Mouse (Mus musculus) layer of hippocampus, adult 2 months (tissue): ENCODE data around the gene Rsrc1. TPM values are rescaled to one million over a fixed set of nuclear protein-coding genes. Genes with fewer than 3 reads are reported as not detected.

ENCODE experiments used
- DNase-seq, 2 experiments: peaks; one replicate each; pipeline ENCODE4 v3.0.0; 2022; ENCODE audit warnings: low spot score in 2 of 2
- H3K27ac ChIP-seq: fragments of 200-600 bp; 2 replicates; pipeline ENCODE4 v1.8.1; 2022
- H3K4me3 ChIP-seq: fragments of 200-600 bp; 2 replicates; pipeline ENCODE4 v1.8.1; 2022; ENCODE audit warnings: mild to moderate bottlenecking
- CTCF ChIP-seq: fragments of 200-600 bp; conservative IDR thresholded peaks from 2 replicates; pipeline ENCODE4 v1.8.1; 2022; ENCODE audit warnings: antibody characterized with exemption, mild to moderate bottlenecking, moderate library complexity
- total RNA-seq, 2 experiments: library from RNA; stranded (reverse); gene quantifications; 2 replicates each; pipeline ENCODE4 v1.2.3; 2021

The Rsrc1 gene
- total RNA-seq, 2 experiments from 2014 or later = 40.2 to 41.5 TPM

GRCm38 (mm10) chr3:66977811-66978456 is 3.3 kb upstream of the Rsrc1 start:
- TF ChIP-seq CTCF = no peak
- DNase-seq = no peak
- no peak overlapping the region for H3K27ac ChIP-seq
- no peak overlapping the region for H3K4me3 ChIP-seq

GRCm38 (mm10) chr3:66978457-66979381 is 2.5 kb upstream of the Rsrc1 start:
- no peak overlapping the region for H3K27ac ChIP-seq
- DNase-seq = no peak
- H3K4me3 ChIP-seq = no peak overlapping the region
- TF ChIP-seq CTCF = no peak

DNA sequence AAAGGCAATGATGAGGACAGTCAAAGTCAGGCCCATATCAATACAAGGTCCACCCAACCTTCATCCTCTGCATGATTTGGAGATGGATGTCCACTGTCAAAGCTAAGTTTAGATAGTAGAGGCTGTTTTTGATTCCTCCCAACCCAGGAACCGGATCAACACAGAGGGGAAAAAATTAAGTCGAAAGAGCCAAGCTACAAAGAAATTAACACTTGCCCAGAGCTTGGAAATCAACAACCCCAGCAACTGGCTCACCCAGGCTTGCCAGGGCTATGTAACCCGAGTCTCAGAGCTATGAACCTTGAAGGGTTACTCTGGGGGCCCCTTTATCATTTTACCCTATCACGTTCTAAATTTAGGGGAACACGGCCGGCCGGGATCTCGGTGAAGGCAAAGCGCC is 1.7 kb upstream of the Rsrc1 start:
- no peak overlapping the region for H3K27ac ChIP-seq
- DNase-seq = no peak
- no peak for TF ChIP-seq CTCF
- no peak overlapping the region for H3K4me3 ChIP-seq

DNA sequence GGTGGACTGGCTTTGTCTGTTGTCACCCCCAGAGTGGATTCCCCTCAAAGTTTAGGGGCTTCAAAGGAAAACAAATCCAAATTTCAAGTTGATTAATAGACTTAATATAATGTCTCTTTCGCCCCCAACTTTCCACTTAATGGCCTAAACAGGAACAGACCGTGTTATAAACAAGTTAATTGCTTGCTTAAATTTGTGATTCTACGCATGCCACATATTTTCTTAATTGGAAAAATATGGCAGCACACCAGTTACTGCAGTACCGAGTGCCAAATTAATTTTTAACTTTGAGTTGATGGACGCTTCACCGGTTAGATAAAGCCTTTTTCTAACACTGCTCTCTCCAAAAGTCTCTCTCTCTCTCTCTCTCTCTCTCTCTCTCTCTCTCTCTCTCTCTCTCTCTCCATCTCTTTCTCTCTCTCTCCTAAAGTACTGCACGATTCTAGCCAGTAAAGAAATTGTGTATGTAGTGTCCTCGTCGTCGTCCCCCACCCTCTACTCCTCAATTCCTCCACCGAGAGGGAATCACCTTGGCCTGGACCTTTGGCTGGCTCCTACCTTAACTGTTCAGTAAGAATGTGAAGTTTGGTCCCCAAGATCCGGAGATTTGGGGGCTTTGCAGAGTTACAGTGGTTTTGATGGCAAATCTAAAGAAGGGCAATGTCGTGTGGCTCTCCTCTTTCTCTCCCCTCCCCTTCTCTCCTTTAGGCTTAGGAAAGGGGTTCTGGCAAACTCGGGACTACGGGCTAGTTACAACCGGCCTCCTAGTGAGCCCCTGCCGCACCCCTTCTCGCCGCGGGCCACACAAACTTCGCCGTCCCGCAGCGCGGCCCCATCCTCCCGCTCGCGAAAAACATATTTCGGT is 847 bp upstream of the Rsrc1 start:
- TF ChIP-seq CTCF = no peak
- Histone ChIP-seq H3K27ac (no peak overlapping the region), H3K4me3 (no peak overlapping the region)
- DNase-seq = no peak

DNA sequence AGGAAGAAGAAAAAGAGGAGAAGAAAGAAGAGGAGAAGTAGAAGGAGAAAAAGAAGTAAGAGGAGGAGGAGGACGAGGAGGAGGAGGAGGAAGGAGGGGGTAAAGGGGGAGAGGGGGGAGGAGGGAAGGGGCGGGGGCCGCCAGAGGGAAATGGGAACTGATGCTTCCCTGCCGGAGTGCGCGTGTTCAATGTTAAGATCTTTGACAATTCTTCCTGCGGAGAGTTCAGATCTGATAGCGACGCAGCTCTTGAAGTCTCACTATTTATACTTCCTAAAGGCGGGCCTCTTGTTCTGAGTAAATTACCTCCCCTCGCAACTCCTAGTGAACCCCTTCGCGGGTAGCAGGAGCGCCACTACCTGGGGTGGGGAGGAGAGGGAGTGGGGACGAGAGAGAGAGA is 516 bp downstream of the Rsrc1 start, which contains the start of gene Shox2:
Gene Shox2 (minus strand): TSS at position 66 of the 400 bp plus-strand sequence.
- no peak for TF ChIP-seq CTCF
- Histone ChIP-seq H3K27ac (no peak within 1 kb of the TSS), H3K4me3 (peak within 1 kb of the TSS; percentile 24)
- DNase-seq = no peak

DNA sequence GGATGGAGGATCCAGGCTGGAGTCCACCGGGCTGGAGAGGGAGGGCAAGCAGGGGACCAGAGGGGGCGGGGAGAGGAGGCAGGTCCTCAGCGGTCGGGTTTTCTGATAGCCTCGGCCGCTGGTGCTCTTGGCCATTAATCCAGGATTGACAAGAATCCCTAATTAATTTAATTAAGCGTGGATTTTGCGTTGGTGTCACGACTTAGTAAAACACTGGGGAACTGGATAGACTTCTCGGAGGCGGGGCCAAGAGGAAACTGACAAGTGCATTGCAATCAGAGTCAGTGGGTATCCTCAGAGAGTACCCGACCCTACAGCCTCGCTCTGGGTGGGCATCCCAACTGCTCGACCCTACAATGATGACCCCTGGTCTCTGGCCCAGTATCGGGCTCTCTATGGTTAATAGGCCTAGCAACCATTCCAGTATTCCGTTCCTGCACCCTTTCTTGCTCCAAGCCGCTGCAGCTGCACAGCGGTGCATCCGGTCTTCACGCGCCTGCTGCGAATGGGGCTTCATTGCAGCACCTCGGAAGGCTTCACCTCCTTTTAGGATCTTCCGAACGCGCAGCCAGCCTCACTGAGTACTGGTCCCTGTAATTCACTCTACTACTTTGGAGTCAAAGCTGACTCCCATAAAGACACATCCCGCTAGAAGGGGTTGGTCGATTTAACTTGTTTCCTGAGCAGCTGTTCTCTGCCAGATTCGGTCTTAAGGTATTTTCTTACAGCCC is 1.2 kb downstream of the Rsrc1 start:
- TF ChIP-seq CTCF = no peak
- Histone ChIP-seq H3K27ac (no peak overlapping the region), H3K4me3 (no peak overlapping the region)
- no peak for DNase-seq

- Histone ChIP-seq H3K4me3 (no peak overlapping the region), H3K27ac (no peak overlapping the region)
- TF ChIP-seq CTCF = no peak
- no peak for DNase-seq
Measured at GRCm38 (mm10) chr3:66983481-66983880, 2.3 kb downstream of the Rsrc1 start.

DNA sequence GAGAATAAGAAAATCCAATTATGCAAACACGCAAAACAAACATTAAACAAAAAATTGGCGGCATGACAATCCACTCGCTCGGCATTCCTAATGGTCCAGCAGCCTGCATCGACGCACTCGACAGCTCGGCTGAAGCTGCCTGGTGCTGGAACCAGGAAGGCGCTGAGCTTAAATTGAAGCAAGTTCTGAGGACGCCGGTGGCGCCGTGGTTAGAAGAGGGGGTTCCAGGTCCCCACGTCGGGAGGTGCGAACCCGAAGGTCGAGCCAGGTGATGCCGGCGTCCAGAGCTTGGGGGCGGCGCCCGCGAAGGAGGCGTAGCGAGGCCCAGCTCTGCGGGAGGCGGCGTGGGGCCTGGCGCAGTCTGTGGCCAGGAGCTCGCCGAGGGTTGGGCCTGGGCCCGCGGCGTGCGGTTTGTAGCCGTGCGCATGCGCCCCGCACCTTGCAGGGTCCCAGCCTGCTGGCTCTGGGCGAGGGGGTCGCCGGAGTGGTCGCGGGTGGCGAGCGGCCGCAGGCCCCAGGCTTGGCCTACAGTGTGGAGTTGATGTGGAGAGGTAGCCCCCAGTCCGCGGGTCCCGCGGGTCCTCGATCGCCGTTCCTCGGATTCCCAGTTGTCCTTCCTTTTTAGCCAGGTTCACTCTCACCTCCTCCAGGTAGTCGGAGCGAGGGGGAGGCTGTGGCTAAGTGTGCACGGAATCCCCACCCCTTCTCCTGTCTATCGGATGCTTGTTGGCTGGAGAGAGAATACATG is 4.5 kb downstream of the Rsrc1 start:
- H3K4me3 ChIP-seq = peak overlapping the region; percentile 85
- TF ChIP-seq CTCF = no peak
- peak; percentile 43 to 65 for DNase-seq
- H3K27ac ChIP-seq = peak overlapping the region; percentile 63

GRCm38 (mm10) chr3:66986287-66986560 is 5.0 kb downstream of the Rsrc1 start:
- Histone ChIP-seq H3K4me3 (peak overlapping the region; percentile 85), H3K27ac (peak overlapping the region; percentile 63; the same call in 1 of the 2 replicates)
- TF ChIP-seq CTCF = no peak
- DNase-seq = no peak

GRCm38 (mm10) chr3:66996820-66997219 is 15.6 kb downstream of the Rsrc1 start:
- Histone ChIP-seq H3K27ac (no peak overlapping the region), H3K4me3 (no peak overlapping the region)
- DNase-seq = no peak
- no peak for TF ChIP-seq CTCF

DNA sequence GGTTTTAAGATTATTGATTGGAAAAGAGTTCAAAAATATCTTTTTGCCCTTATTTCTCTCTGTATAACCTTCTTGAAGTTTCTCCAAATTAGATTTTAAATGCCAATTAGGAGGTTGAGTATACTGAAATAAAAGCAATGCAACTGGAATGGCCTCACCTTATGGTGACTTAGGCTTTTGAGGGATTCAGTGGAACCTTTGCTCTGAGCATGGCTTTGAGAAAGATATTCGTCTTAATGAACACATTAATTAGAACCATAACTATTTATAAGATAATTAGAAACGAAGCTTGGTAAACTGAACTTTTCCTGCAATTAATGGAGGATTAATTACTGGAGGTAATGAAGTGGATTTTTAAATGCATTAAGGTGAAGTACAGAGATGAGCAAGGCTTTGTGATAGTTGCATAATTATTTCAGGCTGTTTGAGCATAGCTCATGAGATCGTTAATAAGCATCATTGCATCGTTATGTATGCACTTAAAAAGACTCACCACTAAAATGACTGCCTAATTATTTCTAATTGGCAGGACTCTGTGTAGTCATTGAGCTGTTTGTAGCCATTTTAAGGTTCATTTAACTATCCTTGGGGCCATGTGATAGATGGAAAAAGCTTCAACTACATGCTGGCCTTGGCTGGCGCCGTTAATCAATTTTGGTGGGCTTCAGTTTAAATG is 55.3 kb downstream of the Rsrc1 start:
- no peak for DNase-seq
- Histone ChIP-seq H3K4me3 (no peak overlapping the region), H3K27ac (no peak overlapping the region)
- no peak for TF ChIP-seq CTCF
